Mouse (Mus musculus): ENCODE data around the gene St7l. TPM values are rescaled to one million over a fixed set of nuclear protein-coding genes. Genes with fewer than 3 reads are reported as not detected.

The St7l gene
- polyA plus RNA-seq, 1 experiment, result 26.4 TPM

DNA sequence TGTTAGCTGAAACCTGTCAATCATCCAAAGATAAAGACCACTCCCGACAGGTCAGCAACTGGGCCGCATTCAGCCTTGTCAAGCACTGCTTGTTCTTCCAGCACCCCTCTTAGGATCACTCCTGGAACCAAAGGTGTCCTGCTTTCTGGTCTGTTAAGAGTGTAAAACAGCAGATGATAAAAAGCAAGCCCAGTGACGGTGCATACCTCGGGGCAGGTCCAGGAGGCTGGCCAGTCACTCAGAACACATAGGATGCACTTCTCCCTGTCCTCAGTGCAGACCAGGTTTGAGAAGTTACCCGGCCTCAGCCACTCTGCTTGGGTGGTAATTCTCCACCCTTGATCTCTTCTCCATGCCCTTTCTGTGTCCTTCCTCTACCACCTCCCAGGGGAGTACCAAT, 78.9 kb downstream of the St7l start:
- H3K4me1 ChIP-seq (ENCODE audit: control insufficient read depth, insufficient read depth, insufficient read length, low read length), result peaks cover 5% of the 10 kb centered on the region
- H3K4me3 ChIP-seq (ENCODE audit: insufficient read depth, low read depth, low read length), result no peak overlapping the region
- no peak overlapping the region for H3K27ac ChIP-seq (replicated peaks; ENCODE audit: low read depth, low read length)

DNA sequence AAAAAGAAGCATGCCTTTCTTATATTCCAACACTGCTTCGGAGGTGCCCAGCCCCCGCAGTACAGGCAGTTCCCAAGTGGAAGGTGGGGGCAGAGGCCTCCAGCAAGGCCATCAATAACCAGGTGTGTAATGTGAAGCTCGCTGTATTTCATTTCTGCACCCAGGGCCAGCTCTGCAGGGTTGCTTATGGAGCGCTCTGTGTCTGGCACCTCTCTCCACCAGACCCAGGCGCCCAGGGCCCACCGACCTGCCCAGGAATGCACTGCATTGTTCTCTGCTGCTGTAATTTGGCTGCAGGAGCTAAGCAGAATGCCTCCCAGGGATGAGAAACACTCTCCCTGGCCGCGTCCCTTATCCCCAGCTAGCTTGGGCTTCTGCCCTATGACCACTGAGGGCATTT, 79.5 kb downstream of the St7l start:
- H3K27ac ChIP-seq (replicated peaks; ENCODE audit: low read depth, low read length), result no peak overlapping the region
- peaks cover 5% of the 10 kb centered on the region for H3K4me1 ChIP-seq (ENCODE audit: control insufficient read depth, insufficient read depth, insufficient read length, low read length)
- no peak overlapping the region for H3K4me3 ChIP-seq (ENCODE audit: insufficient read depth, low read depth, low read length)

DNA sequence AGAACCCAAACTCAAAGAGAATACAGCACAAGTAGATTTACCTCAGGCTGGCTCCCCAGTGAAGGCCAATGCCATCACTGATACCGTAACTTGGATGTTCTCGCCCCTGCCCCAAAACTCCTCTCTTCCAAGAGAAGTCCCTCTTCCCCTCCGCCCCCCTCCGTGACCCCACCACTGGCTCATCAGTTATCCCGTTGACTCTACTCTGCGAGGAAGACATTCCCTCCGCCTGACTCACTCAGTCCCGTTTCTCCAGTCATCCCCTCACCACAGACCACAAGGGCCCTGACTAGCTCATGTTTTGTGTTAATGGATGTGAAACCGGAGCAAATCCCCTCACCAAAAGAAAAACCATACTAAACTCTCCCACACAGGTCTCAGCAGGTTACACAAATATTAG, 81.1 kb downstream of the St7l start:
- H3K27ac ChIP-seq (replicated peaks; ENCODE audit: low read depth, low read length), result no peak overlapping the region
- peaks cover 5% of the 10 kb centered on the region; the same call in 1 of the 2 replicates for H3K4me1 ChIP-seq (ENCODE audit: control insufficient read depth, insufficient read depth, insufficient read length, low read length)
- no peak overlapping the region for H3K4me3 ChIP-seq (ENCODE audit: insufficient read depth, low read depth, low read length)

DNA sequence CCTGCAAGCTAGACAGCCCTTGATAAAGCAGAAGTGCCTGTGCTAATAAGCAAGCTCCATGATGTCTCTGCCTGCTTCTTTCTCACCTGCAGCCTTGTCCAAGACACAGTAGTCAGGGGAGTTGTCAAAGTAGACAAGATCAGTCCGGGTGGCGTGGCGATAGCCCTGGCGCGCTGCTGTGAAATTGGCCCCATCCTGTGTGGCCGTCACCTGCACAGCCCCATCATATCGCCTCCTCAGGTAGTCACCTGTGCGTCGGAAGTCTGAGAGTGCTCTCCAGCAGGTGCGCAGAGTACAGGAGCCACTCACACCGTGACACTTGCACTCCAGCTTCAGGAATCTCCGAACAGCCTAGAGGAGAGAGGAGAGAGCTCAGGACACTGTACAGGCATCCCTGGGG, 87.1 kb downstream of the St7l start:
- H3K27ac ChIP-seq (replicated peaks; ENCODE audit: low read depth, low read length), result no peak overlapping the region
- H3K4me3 ChIP-seq (ENCODE audit: insufficient read depth, low read depth, low read length), result no peak overlapping the region
- H3K4me1 ChIP-seq (ENCODE audit: control insufficient read depth, insufficient read depth, insufficient read length, low read length), result no peaks in the 10 kb centered on the region

DNA sequence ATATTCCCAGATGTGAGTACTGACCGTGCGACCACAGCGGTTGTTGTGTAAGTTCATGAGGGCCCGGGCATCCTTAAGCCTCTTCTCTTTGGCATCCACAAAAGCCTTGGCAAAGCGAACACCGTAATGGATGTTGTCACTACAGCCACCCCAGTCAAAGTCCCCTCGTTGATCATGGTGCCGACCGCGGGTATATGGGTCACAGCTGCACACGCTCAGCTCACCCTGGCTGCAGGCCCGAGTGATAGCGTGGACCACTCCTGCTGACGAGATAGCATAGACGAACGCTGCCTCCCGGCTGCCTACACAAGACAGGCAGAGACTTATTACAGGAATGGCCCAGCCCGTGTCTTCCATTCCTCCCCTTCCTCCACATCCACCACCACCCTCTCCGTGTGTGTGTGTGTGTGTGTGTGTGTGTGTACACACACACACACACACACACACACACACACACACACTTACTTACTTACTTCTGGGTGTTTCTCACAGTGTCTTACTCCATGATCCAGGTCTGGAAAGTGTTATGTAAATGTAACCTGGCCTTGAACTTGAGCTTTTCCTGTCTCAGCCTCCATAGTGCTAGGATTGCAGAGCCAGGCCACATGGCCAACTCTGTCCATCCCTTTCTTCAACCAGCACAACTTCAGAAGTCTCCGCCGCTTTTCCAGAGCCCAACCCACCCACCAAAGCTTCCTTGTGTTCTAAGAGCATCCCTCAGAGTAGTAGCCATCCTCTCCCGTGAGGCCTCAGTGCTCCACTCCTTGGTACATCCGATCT, 89.3 kb downstream of the St7l start:
- no peak overlapping the region for H3K27ac ChIP-seq (replicated peaks; ENCODE audit: low read depth, low read length)
- H3K4me1 ChIP-seq (ENCODE audit: control insufficient read depth, insufficient read depth, insufficient read length, low read length), result no peaks in the 10 kb centered on the region

DNA sequence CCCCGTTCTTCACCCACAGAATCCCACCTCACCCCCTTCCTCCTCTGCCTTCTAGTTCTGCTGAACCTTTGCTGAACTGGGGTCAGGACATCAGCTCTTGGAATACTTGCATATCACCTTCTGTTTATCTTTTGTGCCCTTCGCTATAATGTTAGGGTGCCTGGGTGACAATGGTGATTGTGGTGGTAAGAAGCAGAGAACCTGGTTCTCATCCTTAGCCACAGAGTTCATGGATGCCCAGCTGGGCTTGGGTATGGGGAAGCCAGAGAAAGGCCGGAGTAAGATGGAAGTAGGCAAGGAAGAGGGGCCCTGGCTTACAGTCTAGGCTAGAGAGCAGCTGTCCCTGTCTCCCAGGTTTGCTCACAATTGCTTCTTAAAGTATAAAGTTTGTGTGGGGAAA, 90.3 kb downstream of the St7l start:
- Histone ChIP-seq H3K27ac (replicated peaks; ENCODE audit: low read depth, low read length) (no peak overlapping the region), H3K4me1 (ENCODE audit: control insufficient read depth, insufficient read depth, insufficient read length, low read length) (no peaks in the 10 kb centered on the region), H3K4me3 (ENCODE audit: insufficient read depth, low read depth, low read length) (no peak overlapping the region)

More for the DNA sequence above, 89.3 kb downstream of the St7l start:
- no peak overlapping the region for H3K4me3 ChIP-seq (ENCODE audit: insufficient read depth, low read depth, low read length)

DNA sequence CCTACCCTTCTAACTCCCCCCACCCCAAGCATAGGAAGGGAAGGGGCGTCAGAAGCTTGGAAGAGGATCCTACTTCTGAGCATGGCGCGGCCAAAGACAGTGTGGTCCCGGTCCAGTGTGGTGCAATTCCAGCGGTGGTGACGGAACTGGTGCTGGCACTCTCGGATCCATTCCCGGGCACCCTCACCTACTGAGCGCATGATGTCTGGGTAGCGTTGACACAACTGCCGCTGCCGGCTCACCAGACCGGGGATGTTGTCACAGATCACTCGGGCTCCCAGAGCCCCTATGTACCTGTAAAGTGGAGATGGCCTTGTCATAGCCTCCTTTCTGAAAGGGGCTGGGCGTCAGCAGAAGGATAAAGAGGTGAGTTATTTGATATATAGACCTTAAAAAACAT, 90.7 kb downstream of the St7l start:
- Histone ChIP-seq H3K4me1 (ENCODE audit: control insufficient read depth, insufficient read depth, insufficient read length, low read length) (no peaks in the 10 kb centered on the region), H3K27ac (replicated peaks; ENCODE audit: low read depth, low read length) (no peak overlapping the region), H3K4me3 (ENCODE audit: insufficient read depth, low read depth, low read length) (no peak overlapping the region)

DNA sequence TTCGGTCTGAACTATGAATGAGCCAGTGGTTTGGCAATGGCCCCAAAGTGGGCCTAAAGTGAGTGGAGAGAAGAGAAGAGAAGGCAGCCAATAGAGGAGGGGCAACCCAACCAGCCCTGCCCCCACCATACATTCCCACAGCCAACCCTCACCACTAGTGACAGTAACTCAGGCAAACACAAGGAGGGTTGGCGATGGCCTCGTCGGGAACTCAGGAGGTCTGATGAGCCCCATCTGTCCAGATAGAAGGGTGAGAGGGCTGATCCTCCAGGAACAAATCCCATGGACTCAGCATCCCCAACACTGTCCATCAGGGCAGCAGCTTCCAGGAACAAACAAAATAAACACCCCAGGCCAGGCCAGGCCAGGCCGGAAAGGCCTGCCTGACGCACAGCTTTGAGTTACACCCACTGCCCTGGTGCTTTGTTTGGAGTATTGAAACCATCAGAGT, 92.4 kb downstream of the St7l start:
- Histone ChIP-seq H3K27ac (replicated peaks; ENCODE audit: low read depth, low read length) (no peak overlapping the region), H3K4me1 (ENCODE audit: control insufficient read depth, insufficient read depth, insufficient read length, low read length) (0 out of 2 replicates have a peak, but pooled peaks cover under 1% of the 10 kb centered on the region), H3K4me3 (ENCODE audit: insufficient read depth, low read depth, low read length) (no peak overlapping the region)

DNA sequence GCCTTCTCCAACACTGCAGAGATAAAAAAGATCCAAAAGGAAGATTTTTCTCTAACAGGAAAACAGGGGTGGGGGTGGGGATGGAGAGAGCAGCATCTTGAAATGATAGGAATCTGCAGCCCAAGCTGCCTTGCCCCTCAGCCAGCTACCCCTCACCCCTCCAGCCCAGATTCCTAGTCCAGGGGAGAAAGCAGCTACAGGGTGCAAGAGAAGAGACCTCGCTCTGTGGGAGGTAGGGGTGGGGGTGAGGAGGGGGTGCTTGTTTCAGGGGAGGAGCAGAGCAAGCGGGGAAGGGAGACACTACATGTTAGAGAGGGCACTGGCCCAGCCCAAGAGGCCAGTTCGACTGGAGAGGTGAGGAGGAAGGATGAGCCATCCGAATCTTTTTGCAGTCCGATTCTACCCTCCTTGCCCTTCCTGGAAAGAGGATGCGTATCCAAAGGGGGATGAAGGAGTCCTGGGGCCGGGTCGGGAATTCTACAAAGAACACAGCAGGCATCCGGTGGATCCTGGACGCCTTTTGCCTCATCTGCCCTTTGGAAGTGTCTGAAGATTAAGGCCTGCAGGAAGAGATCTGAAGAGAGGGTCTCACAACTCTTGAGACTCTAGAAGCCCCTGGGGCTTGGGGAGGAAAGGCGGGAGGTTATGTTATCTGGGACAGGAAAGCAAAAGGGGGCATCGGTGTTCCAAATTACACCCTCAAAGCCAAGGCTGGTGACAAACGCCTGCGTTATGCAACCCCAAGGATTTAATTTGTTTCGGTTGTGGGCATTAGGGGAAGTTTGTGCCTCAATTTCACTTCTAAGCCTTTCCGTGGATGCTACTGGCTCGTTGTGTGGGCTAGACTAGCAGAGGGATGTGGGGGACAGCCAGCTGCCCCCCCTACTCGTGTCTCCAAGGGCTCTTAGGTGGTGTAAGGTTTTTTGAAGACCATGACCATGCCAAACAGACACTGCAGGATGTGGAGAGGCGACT, 96.5 kb downstream of the St7l start:
- H3K4me3 ChIP-seq (ENCODE audit: insufficient read depth, low read depth, low read length), result no peak overlapping the region
- H3K4me1 ChIP-seq (ENCODE audit: control insufficient read depth, insufficient read depth, insufficient read length, low read length), result 0 out of 2 replicates have a peak, but pooled peaks cover 3% of the 10 kb centered on the region

DNA sequence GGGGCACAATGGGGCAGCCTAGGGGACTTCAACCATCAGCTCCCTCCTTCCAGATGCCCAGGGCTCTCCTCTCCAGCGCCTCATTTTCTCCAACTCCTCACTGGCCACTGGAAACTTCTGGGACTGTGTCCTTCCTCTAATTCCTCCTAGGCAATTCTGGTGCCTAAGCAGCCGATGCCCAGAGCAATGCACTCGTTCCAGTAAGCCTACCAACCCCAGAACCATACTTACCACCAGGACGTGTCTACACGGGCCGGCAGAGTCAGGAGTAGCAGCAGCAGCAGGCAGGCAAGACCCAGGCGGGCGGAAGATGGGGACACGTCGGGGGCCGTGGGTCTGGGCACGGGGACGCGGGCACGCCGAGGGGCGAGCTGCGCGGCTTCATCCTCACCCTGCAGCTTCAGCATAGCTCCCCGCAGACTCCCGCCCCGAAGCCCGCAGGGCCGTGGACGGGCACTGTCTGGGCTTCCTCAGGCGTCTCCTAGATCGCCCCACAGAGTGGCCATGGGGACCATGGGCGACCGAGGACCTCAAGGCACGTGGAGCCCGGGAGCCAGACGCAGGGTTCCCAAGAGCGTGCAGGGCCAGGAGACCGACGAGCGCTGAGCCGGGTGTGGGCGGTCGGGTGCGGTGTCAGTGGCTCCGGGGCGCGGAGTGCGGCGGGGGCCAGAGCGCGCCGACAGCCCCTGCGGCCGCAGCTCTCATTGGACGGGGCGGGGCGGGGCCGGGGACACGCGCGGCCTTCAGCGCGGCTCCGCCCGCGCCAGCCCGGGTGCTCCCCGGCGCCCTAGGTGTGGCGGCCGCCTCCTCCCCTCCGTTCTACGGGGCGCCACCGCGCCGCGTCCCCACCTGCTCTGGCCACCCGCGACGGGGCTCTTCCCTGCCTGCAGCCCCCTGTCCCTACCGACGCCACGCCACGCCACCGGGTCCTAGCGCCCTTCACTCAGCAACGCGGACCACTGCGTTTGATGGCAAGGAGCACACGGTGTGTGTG, 97.6 kb downstream of the St7l start, which contains the start of gene Wnt2b:
Wnt2b (minus strand) TSS at position 856 of the 994 bp plus-strand sequence.
- Histone ChIP-seq H3K4me3 (ENCODE audit: insufficient read depth, low read depth, low read length) (peak within 1 kb of the TSS; percentile 59), H3K27ac (replicated peaks; ENCODE audit: low read depth, low read length) (no peak within 1 kb of the TSS), H3K4me1 (ENCODE audit: control insufficient read depth, insufficient read depth, insufficient read length, low read length) (0 out of 2 replicates have a peak, but pooled peaks cover 3% of the 10 kb centered on the region)

More for the DNA sequence above, 96.5 kb downstream of the St7l start:
- H3K27ac ChIP-seq (replicated peaks; ENCODE audit: low read depth, low read length), result no peak overlapping the region

DNA sequence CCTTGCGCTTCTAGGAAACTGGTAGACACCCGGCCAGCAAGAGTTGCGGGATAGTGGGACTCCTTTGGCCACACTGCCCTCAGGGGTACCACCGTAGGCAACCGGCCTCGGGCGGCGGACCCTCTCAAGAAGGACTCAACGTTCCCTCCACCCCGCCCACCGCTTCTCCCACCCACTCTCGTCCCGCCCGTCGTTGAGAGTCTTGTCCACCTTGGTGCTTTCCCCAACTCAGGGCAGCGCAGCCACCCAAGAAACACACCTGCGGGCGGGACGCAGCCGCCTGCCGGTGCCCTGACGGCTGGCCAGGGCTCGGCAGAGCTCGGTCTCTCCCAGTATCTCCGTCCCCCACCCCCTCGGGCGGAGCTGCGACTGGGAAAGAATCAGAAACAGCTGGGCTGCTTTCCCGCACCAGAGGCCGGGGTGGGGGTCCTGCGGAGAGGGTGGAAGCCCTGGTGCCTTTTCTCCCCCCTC, 98.4 kb downstream of the St7l start:
- H3K27ac ChIP-seq (replicated peaks; ENCODE audit: low read depth, low read length), result no peak overlapping the region
- 0 out of 2 replicates have a peak, but pooled peaks cover 3% of the 10 kb centered on the region for H3K4me1 ChIP-seq (ENCODE audit: control insufficient read depth, insufficient read depth, insufficient read length, low read length)
- H3K4me3 ChIP-seq (ENCODE audit: insufficient read depth, low read depth, low read length), result peak overlapping the region; percentile 59

DNA sequence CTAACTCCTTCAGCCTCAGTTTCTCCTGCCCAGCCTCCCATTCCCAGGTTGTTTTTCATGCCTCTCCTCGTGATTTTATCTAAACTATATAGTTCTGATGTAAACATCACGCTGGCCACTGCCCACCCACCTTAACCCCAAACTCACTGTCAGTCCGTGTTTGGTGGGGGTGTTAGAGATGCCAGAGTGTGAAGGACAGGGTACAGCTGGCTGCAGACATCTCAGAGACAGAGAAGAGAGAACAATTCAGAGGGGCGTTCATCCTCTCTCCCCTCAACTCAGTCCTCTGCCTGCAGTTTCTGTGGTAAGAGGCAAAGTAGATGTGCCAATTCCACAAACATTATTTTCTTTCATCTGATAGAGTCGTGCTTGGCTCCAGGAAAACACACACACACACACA, 99.1 kb downstream of the St7l start:
- Histone ChIP-seq H3K4me1 (ENCODE audit: control insufficient read depth, insufficient read depth, insufficient read length, low read length) (0 out of 2 replicates have a peak, but pooled peaks cover 3% of the 10 kb centered on the region), H3K27ac (replicated peaks; ENCODE audit: low read depth, low read length) (no peak overlapping the region), H3K4me3 (ENCODE audit: insufficient read depth, low read depth, low read length) (peak overlapping the region; percentile 16; the same call in 1 of the 2 replicates)

DNA sequence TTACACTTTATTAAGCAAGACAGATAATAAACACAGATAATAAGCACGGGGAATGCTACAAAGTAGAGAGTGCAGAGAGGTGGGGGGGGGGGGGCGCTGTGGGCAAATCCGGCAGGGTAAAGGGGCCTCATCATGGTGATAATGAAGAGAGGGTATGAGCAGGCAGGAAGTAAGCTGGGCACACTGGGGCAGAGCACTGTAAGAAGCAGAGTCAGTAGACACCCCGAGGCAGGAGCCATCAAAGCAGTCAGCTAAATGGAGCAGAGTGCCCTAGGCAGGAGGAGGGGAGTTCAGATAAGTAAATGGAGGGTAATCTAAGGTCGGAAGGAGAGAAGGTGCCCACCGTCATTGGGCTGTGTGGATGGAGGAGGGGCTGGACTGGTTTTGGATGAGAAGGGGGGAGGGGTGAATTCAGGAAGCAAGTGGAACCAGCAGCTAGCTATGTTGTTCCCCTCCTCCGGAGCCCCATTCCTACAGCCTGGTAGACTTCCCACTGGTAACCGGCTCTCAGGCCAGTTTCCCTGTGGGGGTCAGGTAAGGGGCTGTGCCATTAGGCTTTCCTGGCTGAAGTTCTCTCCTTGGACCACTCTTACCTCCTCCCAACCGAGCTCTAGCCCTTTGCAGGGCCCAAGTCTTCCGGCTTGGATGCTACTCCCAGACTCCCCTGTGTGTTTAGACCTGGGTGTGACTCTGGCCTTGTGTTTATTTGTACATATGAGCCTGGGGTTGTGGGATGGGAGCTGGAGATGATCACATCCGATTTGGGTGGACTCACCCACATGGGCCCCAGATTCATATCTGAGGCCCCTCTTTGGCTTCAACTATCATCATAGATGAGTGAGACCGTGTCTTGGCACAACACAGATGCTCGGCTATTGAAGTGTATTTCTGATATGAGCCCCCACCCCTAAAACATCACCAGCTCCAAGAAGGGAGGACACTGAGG, 99.8 kb downstream of the St7l start:
- Histone ChIP-seq H3K4me1 (ENCODE audit: control insufficient read depth, insufficient read depth, insufficient read length, low read length) (0 out of 2 replicates have a peak, but pooled peaks cover 3% of the 10 kb centered on the region), H3K27ac (replicated peaks; ENCODE audit: low read depth, low read length) (no peak overlapping the region), H3K4me3 (ENCODE audit: insufficient read depth, low read depth, low read length) (no peak overlapping the region)

Data from brown adipose tissue, adult 24 weeks (tissue).